Mouse (Mus musculus): Measurements from ENCODE around the gene Slc45a3. TPM values are rescaled to one million over a fixed set of nuclear protein-coding genes. Genes with fewer than 3 reads are reported as not detected.

Gene Slc45a3
- total and polyA plus RNA-seq, 3 experiments, result 3.8 to 7.0 (median 5.5) TPM

- no peak overlapping the region for H3K4me3 ChIP-seq
- H3K4me1 ChIP-seq (ENCODE audit: control insufficient read depth, insufficient read depth, low read length), result peaks cover 10% of the 10 kb centered on the region
- WGBS, result 66% methylated on average over 7 of the region's 7 CpGs
- no peak for DNase-seq
- no peaks in the 10 kb centered on the region for H3K36me3 ChIP-seq (ENCODE audit: control insufficient read depth, insufficient read depth, low read length)
- H3K9ac ChIP-seq (ENCODE audit: low read depth, low read length), result no peak overlapping the region
- intact Hi-C loops (cut with DNase I), result no loop called here
- H3K79me2 ChIP-seq (replicated peaks; ENCODE audit: control insufficient read depth, insufficient read depth, low read length), result no peaks in the 10 kb centered on the region; the same call in 1 of the 2 replicates
- no peak overlapping the region for H3K27ac ChIP-seq
- TF ChIP-seq EP300 (IDR thresholded peaks at IDR 0.05; ENCODE audit: insufficient read depth, low read depth, low read length), result no peak
- no peak for TF ChIP-seq POLR2A (IDR thresholded peaks at IDR 0.05; ENCODE audit: insufficient read depth, low read depth, low read length)
- TF ChIP-seq CTCF (IDR thresholded peaks at IDR 0.05), result no peak
- H3K27me3 ChIP-seq (ENCODE audit: control insufficient read depth, insufficient read depth, low read length), result peaks cover 4% of the 10 kb centered on the region
Observed at GRCm38 (mm10) chr1:131967336-131967735, 4.6 kb downstream of the Slc45a3 start.

GRCm38 (mm10) chr1:131968556-131968955, 5.8 kb downstream of the Slc45a3 start:
- TF ChIP-seq CTCF (IDR thresholded peaks at IDR 0.05) (no peak), POLR2A (IDR thresholded peaks at IDR 0.05; ENCODE audit: insufficient read depth, low read depth, low read length) (no peak), EP300 (IDR thresholded peaks at IDR 0.05; ENCODE audit: insufficient read depth, low read depth, low read length) (no peak)
- Histone ChIP-seq H3K27me3 (ENCODE audit: control insufficient read depth, insufficient read depth, low read length) (no peaks in the 10 kb centered on the region), H3K4me1 (ENCODE audit: control insufficient read depth, insufficient read depth, low read length) (peaks cover 10% of the 10 kb centered on the region), H3K36me3 (ENCODE audit: control insufficient read depth, insufficient read depth, low read length) (no peaks in the 10 kb centered on the region), H3K4me3 (no peak overlapping the region), H3K9ac (ENCODE audit: low read depth, low read length) (no peak overlapping the region), H3K27ac (no peak overlapping the region), H3K79me2 (replicated peaks; ENCODE audit: control insufficient read depth, insufficient read depth, low read length) (no peaks in the 10 kb centered on the region; the same call in 1 of the 2 replicates)
- intact Hi-C loops (cut with DNase I), result no loop called here
- WGBS, result 24% methylated on average over 3 of the region's 3 CpGs
- DNase-seq, result no peak

DNA sequence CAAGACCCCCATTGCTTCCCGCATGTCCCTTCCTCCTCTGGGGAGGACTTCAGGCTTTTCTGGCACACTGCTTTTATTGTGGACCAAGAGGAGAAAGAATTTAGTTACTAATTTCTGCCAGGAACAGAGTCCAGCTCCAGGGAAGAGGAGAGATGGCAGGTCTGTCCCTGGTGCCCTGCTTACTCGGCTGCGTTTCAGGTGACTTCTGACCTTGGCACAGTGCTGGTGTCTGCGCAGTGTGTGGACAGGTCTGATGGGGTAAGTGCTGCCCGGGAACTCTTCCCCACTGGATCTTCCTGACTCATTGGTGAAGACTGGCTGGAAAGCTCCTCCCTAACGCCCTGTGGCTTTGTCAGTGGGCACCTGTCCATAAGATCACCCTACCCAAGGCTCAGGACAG, 6.2 kb downstream of the Slc45a3 start:
- no peaks in the 10 kb centered on the region for H3K27me3 ChIP-seq (ENCODE audit: control insufficient read depth, insufficient read depth, low read length)
- no peak overlapping the region for H3K27ac ChIP-seq
- H3K79me2 ChIP-seq (replicated peaks; ENCODE audit: control insufficient read depth, insufficient read depth, low read length), result no peaks in the 10 kb centered on the region; the same call in 1 of the 2 replicates
- 45% methylated on average over 6 of the region's 6 CpGs for WGBS
- H3K36me3 ChIP-seq (ENCODE audit: control insufficient read depth, insufficient read depth, low read length), result no peaks in the 10 kb centered on the region
- peaks cover 8% of the 10 kb centered on the region for H3K4me1 ChIP-seq (ENCODE audit: control insufficient read depth, insufficient read depth, low read length)
- peak in 1 of 2 experiments; percentile 24 for DNase-seq
- no peak overlapping the region for H3K9ac ChIP-seq (ENCODE audit: low read depth, low read length)
- no peak for TF ChIP-seq EP300 (IDR thresholded peaks at IDR 0.05; ENCODE audit: insufficient read depth, low read depth, low read length)
- no peak for TF ChIP-seq POLR2A (IDR thresholded peaks at IDR 0.05; ENCODE audit: insufficient read depth, low read depth, low read length)
- TF ChIP-seq CTCF (IDR thresholded peaks at IDR 0.05), result no peak
- H3K4me3 ChIP-seq, result no peak overlapping the region
- intact Hi-C loops (cut with DNase I), result no loop called here

- no peaks in the 10 kb centered on the region for H3K36me3 ChIP-seq (ENCODE audit: control insufficient read depth, insufficient read depth, low read length)
- H3K4me3 ChIP-seq, result no peak overlapping the region
- peaks cover 4% of the 10 kb centered on the region for H3K4me1 ChIP-seq (ENCODE audit: control insufficient read depth, insufficient read depth, low read length)
- no peak for TF ChIP-seq POLR2A (IDR thresholded peaks at IDR 0.05; ENCODE audit: insufficient read depth, low read depth, low read length)
- no peak for TF ChIP-seq EP300 (IDR thresholded peaks at IDR 0.05; ENCODE audit: insufficient read depth, low read depth, low read length)
- TF ChIP-seq CTCF (IDR thresholded peaks at IDR 0.05), result no peak
- no peaks in the 10 kb centered on the region for H3K27me3 ChIP-seq (ENCODE audit: control insufficient read depth, insufficient read depth, low read length)
- DNase-seq, result no peak
- no peak overlapping the region for H3K27ac ChIP-seq
- WGBS, result 76% methylated on average over 4 of the region's 4 CpGs
- H3K79me2 ChIP-seq (replicated peaks; ENCODE audit: control insufficient read depth, insufficient read depth, low read length), result no peaks in the 10 kb centered on the region; the same call in 1 of the 2 replicates
- no peak overlapping the region for H3K9ac ChIP-seq (ENCODE audit: low read depth, low read length)
- intact Hi-C loops (cut with DNase I), result no loop called here
Observed at GRCm38 (mm10) chr1:131969825-131970224, 7.1 kb downstream of the Slc45a3 start.

GRCm38 (mm10) chr1:131970322-131970660, 7.5 kb downstream of the Slc45a3 start:
- no peak overlapping the region for H3K9ac ChIP-seq (ENCODE audit: low read depth, low read length)
- TF ChIP-seq EP300 (IDR thresholded peaks at IDR 0.05; ENCODE audit: insufficient read depth, low read depth, low read length) (no peak), CTCF (IDR thresholded peaks at IDR 0.05) (no peak), POLR2A (IDR thresholded peaks at IDR 0.05; ENCODE audit: insufficient read depth, low read depth, low read length) (no peak)
- peaks cover 4% of the 10 kb centered on the region for H3K4me1 ChIP-seq (ENCODE audit: control insufficient read depth, insufficient read depth, low read length)
- H3K79me2 ChIP-seq (replicated peaks; ENCODE audit: control insufficient read depth, insufficient read depth, low read length), result no peaks in the 10 kb centered on the region; the same call in 1 of the 2 replicates
- WGBS, result 73% methylated on average over 5 of the region's 5 CpGs
- DNase-seq, result no peak
- intact Hi-C loops (cut with DNase I), result no loop called here
- H3K36me3 ChIP-seq (ENCODE audit: control insufficient read depth, insufficient read depth, low read length), result no peaks in the 10 kb centered on the region
- H3K27ac ChIP-seq, result no peak overlapping the region
- H3K4me3 ChIP-seq, result no peak overlapping the region
- H3K27me3 ChIP-seq (ENCODE audit: control insufficient read depth, insufficient read depth, low read length), result no peaks in the 10 kb centered on the region

DNA sequence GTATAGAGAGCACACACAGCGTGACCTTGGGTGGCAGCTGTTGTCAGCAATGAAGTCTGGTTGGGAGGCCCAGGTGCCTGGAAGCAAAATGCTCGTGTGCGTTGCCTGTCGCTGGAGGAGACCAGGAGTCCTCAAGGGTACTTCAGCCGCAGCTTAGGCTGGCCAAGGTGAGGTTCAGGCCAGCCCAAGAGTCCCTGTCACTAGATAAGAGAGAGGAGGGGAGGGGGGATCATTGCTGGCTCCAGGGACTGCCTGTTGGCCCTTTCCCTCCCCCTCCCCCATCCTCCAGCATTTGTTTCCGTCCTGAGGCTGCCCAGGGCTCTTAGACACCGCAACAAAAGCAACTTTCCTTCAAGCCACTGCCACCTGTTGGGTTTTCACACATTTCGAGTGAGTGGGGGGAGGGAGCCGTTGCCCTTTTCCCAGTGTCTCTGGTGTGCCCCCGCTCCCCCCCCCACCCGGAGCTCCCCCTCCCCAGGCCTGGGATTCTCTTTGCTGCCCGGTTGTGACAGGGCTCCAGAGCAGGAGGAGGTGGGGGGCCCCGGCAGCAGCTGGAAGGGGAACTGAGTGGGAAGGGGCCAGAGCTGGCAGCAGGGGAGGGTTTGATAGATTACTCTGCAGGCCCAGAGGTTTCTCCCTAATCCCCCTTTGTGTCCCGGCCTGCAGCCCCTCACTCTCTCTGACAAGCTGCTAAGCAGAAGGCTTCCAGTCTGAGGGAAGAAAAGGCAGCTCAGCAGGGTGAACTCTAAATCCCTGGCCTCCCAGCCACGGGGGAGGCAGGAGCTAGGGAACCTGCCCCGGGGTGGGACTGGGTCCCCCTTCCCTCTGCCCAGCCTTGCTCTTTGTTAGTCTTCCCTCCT, 8.1 kb downstream of the Slc45a3 start:
- no peak overlapping the region for H3K27ac ChIP-seq
- no peaks in the 10 kb centered on the region for H3K27me3 ChIP-seq (ENCODE audit: control insufficient read depth, insufficient read depth, low read length)
- H3K4me3 ChIP-seq, result no peak overlapping the region
- peaks cover 4% of the 10 kb centered on the region for H3K4me1 ChIP-seq (ENCODE audit: control insufficient read depth, insufficient read depth, low read length)
- intact Hi-C loops (cut with DNase I), result no loop called here
- TF ChIP-seq CTCF (IDR thresholded peaks at IDR 0.05), result no peak
- no peak for TF ChIP-seq POLR2A (IDR thresholded peaks at IDR 0.05; ENCODE audit: insufficient read depth, low read depth, low read length)
- TF ChIP-seq EP300 (IDR thresholded peaks at IDR 0.05; ENCODE audit: insufficient read depth, low read depth, low read length), result no peak
- 49% methylated on average over 16 of the region's 16 CpGs for WGBS
- no peaks in the 10 kb centered on the region for H3K36me3 ChIP-seq (ENCODE audit: control insufficient read depth, insufficient read depth, low read length)
- no peak overlapping the region for H3K9ac ChIP-seq (ENCODE audit: low read depth, low read length)
- DNase-seq, result no peak
- H3K79me2 ChIP-seq (replicated peaks; ENCODE audit: control insufficient read depth, insufficient read depth, low read length), result no peaks in the 10 kb centered on the region; the same call in 1 of the 2 replicates
